Mouse (Mus musculus) myocyte (in vitro differentiated cells): ENCODE results near the gene Cadm2. TPM values are rescaled to one million over a fixed set of nuclear protein-coding genes. Genes with fewer than 3 reads are reported as not detected.

Source experiments
- H3K27me3 ChIP-seq: one replicate; pipeline ENCODE4 v1.6.1; 2011; ENCODE audit not compliant: control insufficient read depth, insufficient read depth, insufficient read length
- H3K36me3 ChIP-seq: one replicate; pipeline ENCODE4 v1.6.1; 2011; ENCODE audit not compliant: control insufficient read depth, insufficient read depth
- H3K4me2 ChIP-seq: one replicate; pipeline ENCODE4 v1.6.1; 2011; ENCODE audit warnings: low read depth, control low read depth
- H3K4me3 ChIP-seq: one replicate; pipeline ENCODE4 v1.5.1; 2011; ENCODE audit warnings: mild to moderate bottlenecking, control low read depth, moderate library complexity
- H3K79me2 ChIP-seq: one replicate; pipeline ENCODE4 v1.6.1; 2011; ENCODE audit not compliant: control insufficient read depth, insufficient read depth
- H3ac ChIP-seq: one replicate; pipeline ENCODE4 v1.6.1; 2011; ENCODE audit not compliant: control insufficient read depth, insufficient read length
- CEBPB ChIP-seq: IDR thresholded peaks from 2 replicates; pipeline ENCODE4 v1.6.1; 2011; ENCODE audit warnings: mild to moderate bottlenecking, moderate library complexity; ENCODE audit not compliant: poor library complexity, insufficient read depth, severe bottlenecking
- E2F4 ChIP-seq: IDR thresholded peaks from one replicate; pipeline ENCODE4 v1.6.1; 2011; ENCODE audit warnings: mild to moderate bottlenecking, control low read depth, moderate library complexity; ENCODE audit not compliant: insufficient read depth
- MAX ChIP-seq: IDR thresholded peaks from one replicate; pipeline ENCODE4 v1.6.1; 2011; ENCODE audit warnings: low read depth, mild to moderate bottlenecking, control low read depth
- MYOD1 ChIP-seq, 3 experiments: IDR thresholded peaks; one replicate each; pipeline ENCODE4 v1.6.1; 2011; ENCODE audit warnings: control low read depth in 2 of 3, low read depth in 2 of 3, mild to moderate bottlenecking in 2 of 3, moderate library complexity in 1 of 3; ENCODE audit not compliant: insufficient read length in 2 of 3, control insufficient read depth in 1 of 3
- MYOG ChIP-seq, 3 experiments: IDR thresholded peaks; one replicate each; pipeline ENCODE4 v1.6.1; 2011; ENCODE audit warnings: control low read depth in 2 of 3, low read depth in 2 of 3, mild to moderate bottlenecking in 2 of 3; ENCODE audit not compliant: insufficient read length in 2 of 3, control insufficient read depth in 1 of 3, insufficient read depth in 1 of 3
- POLR2A ChIP-seq: IDR thresholded peaks from one replicate; pipeline ENCODE4 v1.6.1; 2011; ENCODE audit warnings: low read depth, mild to moderate bottlenecking, control low read depth, moderate library complexity; ENCODE audit not compliant: insufficient read length
- POLR2AphosphoS2 ChIP-seq: IDR thresholded peaks from one replicate; pipeline ENCODE4 v1.6.1; 2011; ENCODE audit warnings: low read depth, control low read depth; ENCODE audit not compliant: insufficient read length
- REST ChIP-seq: IDR thresholded peaks from one replicate; pipeline ENCODE4 v1.6.1; 2011; ENCODE audit warnings: mild to moderate bottlenecking, control low read depth, moderate library complexity; ENCODE audit not compliant: insufficient read depth, insufficient read length
- SRF ChIP-seq: IDR thresholded peaks from one replicate; pipeline ENCODE4 v1.6.1; 2011; ENCODE audit warnings: low read depth; ENCODE audit not compliant: control insufficient read depth, insufficient read length
- TCF12 ChIP-seq: IDR thresholded peaks from one replicate; pipeline ENCODE4 v1.6.1; 2011; ENCODE audit warnings: mild to moderate bottlenecking, control low read depth; ENCODE audit not compliant: poor library complexity, insufficient read depth, severe bottlenecking
- TCF3 ChIP-seq: IDR thresholded peaks from one replicate; pipeline ENCODE4 v1.6.1; 2011; ENCODE audit warnings: low read depth, control low read depth; ENCODE audit not compliant: insufficient read length
- USF1 ChIP-seq: IDR thresholded peaks from one replicate; pipeline ENCODE4 v1.6.1; 2011; ENCODE audit warnings: low read depth, mild to moderate bottlenecking, control low read depth, moderate library complexity
- polyA plus RNA-seq: library from polyadenylated mRNA; unstranded; fragments of >200 nt; fragmentation: generic; extraction: Trizol; gene quantifications from one replicate; pipeline ENCODE4 v1.2.1, GENCODE M21; 2012; ENCODE audit warnings: missing spikeins

Cadm2 gene
- polyA plus RNA-seq, 1 experiment, result 0.01 TPM

- H3K4me3 ChIP-seq, result no peak overlapping the region
- TF ChIP-seq CEBPB, result no peak
- no peak for TF ChIP-seq POLR2AphosphoS2
- TF ChIP-seq E2F4, result no peak
- no peak for TF ChIP-seq MYOG (IDR thresholded peaks at IDR 0.05; ENCODE audit: control insufficient read depth in 1 of 3, insufficient read depth in 1 of 3, insufficient read length in 2 of 3, low read depth in 2 of 3)
- no peak for TF ChIP-seq MYOD1 (IDR thresholded peaks at IDR 0.05; ENCODE audit: control insufficient read depth in 1 of 3, insufficient read length in 2 of 3, low read depth in 2 of 3)
- TF ChIP-seq SRF, result no peak
- no peak for TF ChIP-seq USF1
- no peak for TF ChIP-seq TCF12
- no peak for TF ChIP-seq MAX
- no peak for TF ChIP-seq TCF3
- TF ChIP-seq POLR2A, result no peak
- no peak for TF ChIP-seq REST
- no peaks in the 10 kb centered on the region for H3K27me3 ChIP-seq
- no peak overlapping the region for H3ac ChIP-seq
- H3K79me2 ChIP-seq, result no peaks in the 10 kb centered on the region
- H3K36me3 ChIP-seq, result no peaks in the 10 kb centered on the region
- no peak overlapping the region for H3K4me2 ChIP-seq
Measured at GRCm38 (mm10) chr16:66936332-66936731, 684.4 kb downstream of the Cadm2 start.

- TF ChIP-seq POLR2AphosphoS2, result no peak
- no peak for TF ChIP-seq E2F4
- TF ChIP-seq MAX, result no peak
- TF ChIP-seq TCF3, result no peak
- TF ChIP-seq USF1, result no peak
- TF ChIP-seq TCF12, result no peak
- no peak for TF ChIP-seq MYOG (IDR thresholded peaks at IDR 0.05; ENCODE audit: control insufficient read depth in 1 of 3, insufficient read depth in 1 of 3, insufficient read length in 2 of 3, low read depth in 2 of 3)
- TF ChIP-seq POLR2A, result no peak
- no peak for TF ChIP-seq CEBPB
- TF ChIP-seq MYOD1 (IDR thresholded peaks at IDR 0.05; ENCODE audit: control insufficient read depth in 1 of 3, insufficient read length in 2 of 3, low read depth in 2 of 3), result no peak
- Histone ChIP-seq H3K79me2 (no peaks in the 10 kb centered on the region), H3K27me3 (no peaks in the 10 kb centered on the region), H3ac (no peak overlapping the region), H3K36me3 (no peaks in the 10 kb centered on the region), H3K4me2 (no peak overlapping the region), H3K4me3 (no peak overlapping the region)
Measured at GRCm38 (mm10) chr16:66925517-66925916, 695.2 kb downstream of the Cadm2 start.

- no peak overlapping the region for H3K4me3 ChIP-seq
- no peaks in the 10 kb centered on the region for H3K79me2 ChIP-seq
- TF ChIP-seq SRF, result no peak
- no peak for TF ChIP-seq TCF3
- TF ChIP-seq POLR2A, result no peak
- TF ChIP-seq MYOG (IDR thresholded peaks at IDR 0.05; ENCODE audit: control insufficient read depth in 1 of 3, insufficient read depth in 1 of 3, insufficient read length in 2 of 3, low read depth in 2 of 3), result no peak
- TF ChIP-seq MYOD1 (IDR thresholded peaks at IDR 0.05; ENCODE audit: control insufficient read depth in 1 of 3, insufficient read length in 2 of 3, low read depth in 2 of 3), result no peak
- no peak for TF ChIP-seq USF1
- TF ChIP-seq MAX, result no peak
- TF ChIP-seq TCF12, result no peak
- no peak for TF ChIP-seq CEBPB
- no peak for TF ChIP-seq POLR2AphosphoS2
- no peak for TF ChIP-seq E2F4
- TF ChIP-seq REST, result no peak
- H3K36me3 ChIP-seq, result no peaks in the 10 kb centered on the region
- H3K27me3 ChIP-seq, result no peaks in the 10 kb centered on the region
- no peak overlapping the region for H3K4me2 ChIP-seq
- no peak overlapping the region for H3ac ChIP-seq
Measured at GRCm38 (mm10) chr16:66922753-66923152, 698.0 kb downstream of the Cadm2 start.

GRCm38 (mm10) chr16:66921414-66921915 lies 699.2 kb downstream of the Cadm2 start:
- TF ChIP-seq POLR2AphosphoS2 (no peak), E2F4 (no peak), SRF (no peak), CEBPB (no peak), MYOD1 (IDR thresholded peaks at IDR 0.05; ENCODE audit: control insufficient read depth in 1 of 3, insufficient read length in 2 of 3, low read depth in 2 of 3) (no peak), MYOG (IDR thresholded peaks at IDR 0.05; ENCODE audit: control insufficient read depth in 1 of 3, insufficient read depth in 1 of 3, insufficient read length in 2 of 3, low read depth in 2 of 3) (no peak), POLR2A (no peak), USF1 (no peak), TCF3 (no peak), TCF12 (no peak), MAX (no peak), REST (no peak)
- no peak overlapping the region for H3K4me2 ChIP-seq
- no peaks in the 10 kb centered on the region for H3K27me3 ChIP-seq
- H3K36me3 ChIP-seq, result no peaks in the 10 kb centered on the region
- H3K79me2 ChIP-seq, result no peaks in the 10 kb centered on the region
- H3K4me3 ChIP-seq, result no peak overlapping the region
- no peak overlapping the region for H3ac ChIP-seq
